Mouse (Mus musculus) layer of hippocampus, postnatal 25 days (tissue): ENCODE measurements around the gene Rps23. TPM values are rescaled to one million over a fixed set of nuclear protein-coding genes. Genes with fewer than 3 reads are reported as not detected.
"Not testable (repeated sequence)": the region's sequence is repeated elsewhere in the genome, so short reads cannot be mapped to it uniquely, and the experiment has no call there.

Source experiments
- DNase-seq, 2 experiments: peaks; one replicate each; pipeline ENCODE4 v3.0.0; 2022; ENCODE audit warnings: mixed read lengths in 2 of 2, low spot score in 1 of 2; ENCODE audit errors: extremely low spot score in 1 of 2
- total RNA-seq, 2 experiments: library from RNA; stranded (reverse); gene quantifications; 2 replicates each; pipeline ENCODE4 v1.2.3; 2021

Rps23 gene
- total RNA-seq, 2 experiments from 2014 or later = 207 to 248 TPM

GRCm38 (mm10) chr13:90928266-90928665, 5.5 kb downstream of the Rps23 start:
- DNase-seq = not testable (repeated sequence)

- peak; percentile 26 to 85 for DNase-seq
Measured at GRCm38 (mm10) chr13:90929847-90930246, 7.1 kb downstream of the Rps23 start.

DNA sequence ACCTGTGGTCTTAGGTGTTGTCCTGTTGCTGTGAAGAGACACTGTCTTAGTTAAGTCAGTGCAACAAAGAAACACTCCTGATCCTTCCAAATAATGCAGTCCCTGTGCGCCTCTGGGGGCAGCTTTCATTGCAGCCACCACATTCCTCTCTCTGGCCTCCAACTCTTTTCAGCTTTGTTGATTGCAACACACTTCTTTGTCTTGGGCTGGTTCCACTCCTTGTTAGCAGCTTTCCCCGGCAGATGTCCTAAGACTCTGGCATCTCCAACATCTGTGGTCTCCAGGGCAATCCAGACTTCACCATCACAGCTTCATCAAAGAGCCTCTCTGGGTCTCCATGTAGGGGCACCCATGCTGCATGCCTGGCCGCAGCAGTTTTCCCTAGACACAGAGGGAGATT, 10.5 kb downstream of the Rps23 start:
- no peak for DNase-seq

GRCm38 (mm10) chr13:90935852-90936251, 13.1 kb downstream of the Rps23 start:
- DNase-seq = no peak

DNA sequence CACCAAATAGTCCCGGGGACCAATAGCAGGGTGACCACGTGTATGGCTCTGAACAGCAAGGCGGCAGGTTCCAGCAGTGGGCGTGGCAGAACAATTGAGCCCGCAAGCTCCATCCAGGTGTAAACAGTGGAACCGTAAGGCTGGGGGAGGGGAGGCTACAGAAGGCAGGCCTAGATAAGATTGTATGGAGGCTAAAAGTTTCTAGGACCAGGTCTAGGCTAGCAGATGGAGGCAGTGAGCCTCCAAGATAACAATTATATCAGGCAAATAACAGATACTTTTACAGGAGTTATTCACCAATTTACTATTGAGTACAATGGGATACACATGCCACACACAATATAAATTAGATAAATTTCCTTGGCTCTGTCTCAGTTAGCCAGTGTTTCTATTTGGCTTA, 16.4 kb downstream of the Rps23 start:
- DNase-seq = no peak

DNA sequence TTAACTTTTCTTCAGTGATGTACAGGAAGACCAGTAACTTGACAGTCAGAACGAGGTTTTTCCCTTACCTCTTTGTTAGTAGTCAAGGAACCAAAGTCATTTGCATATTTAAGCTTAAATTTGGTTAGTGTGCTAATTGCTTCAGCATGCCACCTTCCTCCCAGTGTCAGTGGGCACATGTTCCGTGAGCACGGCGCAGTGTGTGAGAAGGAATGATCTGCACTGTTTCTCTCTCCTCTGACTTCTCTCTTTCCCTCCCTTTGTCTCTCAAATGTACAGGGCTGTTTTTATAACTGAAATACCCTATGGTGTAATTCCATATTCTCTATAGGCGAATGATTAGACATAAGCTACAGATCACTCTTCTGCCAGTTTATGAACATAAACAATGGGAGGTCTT, 16.8 kb downstream of the Rps23 start:
- no peak for DNase-seq

GRCm38 (mm10) chr13:90958894-90959293, 36.1 kb downstream of the Rps23 start:
- DNase-seq = no peak

DNA sequence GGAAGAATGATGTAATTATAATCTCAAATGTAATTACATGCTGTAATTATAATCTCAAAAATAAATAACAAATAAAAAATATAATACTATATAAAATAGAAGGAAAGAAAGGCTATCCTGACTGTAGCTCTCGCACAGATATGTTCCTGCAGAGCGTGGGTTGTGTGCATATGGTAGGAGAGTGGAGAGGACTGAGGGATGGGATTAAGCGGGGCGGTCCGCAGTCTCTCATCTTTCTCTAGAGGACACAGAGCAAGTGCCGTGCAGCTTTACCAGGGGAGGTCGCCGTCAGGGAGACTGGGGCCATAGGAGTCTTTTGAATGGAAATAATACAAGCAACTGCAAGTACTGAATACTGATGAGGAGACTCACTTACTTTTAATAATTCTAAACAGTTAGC, 37.8 kb downstream of the Rps23 start:
- DNase-seq = no peak

DNA sequence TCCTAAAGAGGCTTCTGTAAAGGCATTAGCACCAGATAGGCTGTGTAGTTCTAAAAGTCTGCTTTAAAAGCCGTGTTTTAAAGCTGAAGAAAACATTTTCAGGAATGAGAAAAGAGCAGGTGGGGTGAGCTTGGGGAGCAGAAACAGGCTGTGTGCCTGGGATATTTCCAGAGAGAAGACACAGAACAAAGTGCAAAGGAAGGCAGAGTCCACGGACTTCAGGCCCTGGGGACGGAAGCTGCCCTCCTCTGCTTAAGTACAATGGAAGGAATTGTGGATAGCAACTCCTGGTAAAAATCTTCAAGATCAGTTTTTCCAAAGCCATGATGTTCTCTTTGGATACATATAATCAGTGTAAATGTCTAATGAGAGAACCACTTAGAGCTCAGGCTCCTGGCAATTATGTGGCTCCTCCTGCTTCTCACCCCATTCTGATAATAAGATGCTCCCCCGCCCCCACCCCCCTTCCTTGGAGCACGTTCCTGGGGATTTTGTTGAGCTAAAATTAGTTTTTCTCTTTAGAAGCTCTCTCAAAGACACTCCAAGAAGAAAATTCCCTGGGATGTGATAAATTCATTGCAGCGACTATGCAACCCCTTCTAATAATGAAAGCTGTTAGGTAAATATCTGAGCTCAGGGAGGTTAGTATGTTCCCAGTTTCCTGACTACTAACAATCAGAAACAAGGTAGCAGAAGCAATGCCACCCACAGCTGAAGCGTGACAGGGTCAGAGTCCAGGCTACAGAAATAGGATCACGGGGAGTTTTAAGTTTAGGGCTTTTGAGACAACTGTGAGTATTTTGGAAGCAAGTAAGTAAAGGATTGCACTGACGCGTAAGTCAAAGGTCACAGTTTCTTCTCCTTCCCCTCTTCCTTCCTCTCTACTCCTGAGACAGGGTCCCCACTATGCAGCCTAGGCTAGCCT, 40.3 kb downstream of the Rps23 start:
- no peak for DNase-seq

DNA sequence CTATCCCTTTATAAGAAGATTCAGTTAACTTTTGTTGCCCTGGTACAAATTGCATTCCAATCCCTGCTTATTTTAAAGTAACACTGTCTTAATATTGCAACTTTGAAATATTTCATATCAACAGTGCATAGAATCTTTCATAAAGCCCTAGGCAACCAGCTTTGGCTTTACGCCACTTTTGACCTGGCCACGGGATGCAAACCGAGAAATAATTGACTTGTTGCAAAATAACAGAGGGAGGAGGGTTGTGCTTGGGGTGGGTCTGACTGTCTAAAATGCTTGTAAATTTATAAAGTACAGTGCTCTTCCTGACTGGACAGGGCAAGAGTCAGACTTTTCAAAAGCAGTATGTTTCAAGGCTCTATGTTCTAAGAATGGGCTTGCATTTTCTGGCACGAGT, 41.8 kb downstream of the Rps23 start:
- no peak for DNase-seq

DNA sequence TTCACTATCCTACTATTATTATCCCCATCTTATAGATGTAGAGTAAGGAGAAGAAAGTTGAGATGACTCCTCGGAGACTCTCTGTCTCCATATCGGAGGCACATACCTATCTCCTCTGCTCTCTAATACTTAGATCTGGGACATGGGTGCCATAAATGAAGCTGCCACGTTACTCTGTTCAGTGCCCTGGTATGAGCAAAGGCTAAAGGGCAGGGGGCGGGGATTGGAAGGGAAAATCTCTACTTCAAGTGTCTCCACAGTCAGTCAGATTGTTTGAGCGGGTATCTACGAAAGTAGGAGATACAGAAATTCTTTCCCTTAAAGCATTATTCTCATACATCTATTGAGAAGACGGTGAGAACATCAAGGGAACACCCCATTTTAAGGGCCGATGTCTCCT, 43.2 kb downstream of the Rps23 start:
- DNase-seq = no peak

DNA sequence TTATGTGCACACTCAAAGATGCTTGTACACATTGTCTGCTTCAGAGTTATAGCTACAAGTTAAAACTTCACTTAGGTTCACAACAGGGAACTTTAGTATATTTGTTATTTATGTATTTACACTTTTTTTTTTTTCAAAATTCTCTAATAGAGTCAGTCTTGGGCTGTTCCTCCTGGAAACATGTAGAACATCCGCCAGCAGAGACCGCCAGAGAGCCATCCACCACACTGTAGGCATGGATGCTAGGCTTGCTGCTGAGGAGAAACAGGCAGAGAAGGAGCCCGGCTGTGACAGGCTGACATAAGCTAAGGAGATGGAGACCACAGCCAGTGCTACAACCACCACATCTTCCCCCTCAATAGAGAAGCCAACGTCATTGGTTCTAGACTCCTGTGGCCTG, 44.7 kb downstream of the Rps23 start:
- DNase-seq = peak; percentile 71 to 94

- DNase-seq = no peak
Measured at GRCm38 (mm10) chr13:90968940-90969339, 46.2 kb downstream of the Rps23 start.

- DNase-seq = no peak
Measured at GRCm38 (mm10) chr13:90970259-90971017, 47.7 kb downstream of the Rps23 start.

- no peak for DNase-seq
Measured at GRCm38 (mm10) chr13:90973409-90973808, 50.7 kb downstream of the Rps23 start.

Other genes with a start within 250 kb of the Rps23 start
- gene Atp6ap1l, start 17.6 kb upstream of the Rps23 start, total RNA-seq = 1 to 10 TPM; 2.0 to 2.7 TPM